Mouse (Mus musculus) mature B cell (primary cell): ENCODE data around the gene Slc25a34.

ENCODE experiments used
- in situ Hi-C: fragments of 300-500 bp; cut with MboI; formaldehyde crosslinking; loops from 2 replicates; pipeline ENCODE4 v1.14.3; 2019

Gene Slc25a34

DNA sequence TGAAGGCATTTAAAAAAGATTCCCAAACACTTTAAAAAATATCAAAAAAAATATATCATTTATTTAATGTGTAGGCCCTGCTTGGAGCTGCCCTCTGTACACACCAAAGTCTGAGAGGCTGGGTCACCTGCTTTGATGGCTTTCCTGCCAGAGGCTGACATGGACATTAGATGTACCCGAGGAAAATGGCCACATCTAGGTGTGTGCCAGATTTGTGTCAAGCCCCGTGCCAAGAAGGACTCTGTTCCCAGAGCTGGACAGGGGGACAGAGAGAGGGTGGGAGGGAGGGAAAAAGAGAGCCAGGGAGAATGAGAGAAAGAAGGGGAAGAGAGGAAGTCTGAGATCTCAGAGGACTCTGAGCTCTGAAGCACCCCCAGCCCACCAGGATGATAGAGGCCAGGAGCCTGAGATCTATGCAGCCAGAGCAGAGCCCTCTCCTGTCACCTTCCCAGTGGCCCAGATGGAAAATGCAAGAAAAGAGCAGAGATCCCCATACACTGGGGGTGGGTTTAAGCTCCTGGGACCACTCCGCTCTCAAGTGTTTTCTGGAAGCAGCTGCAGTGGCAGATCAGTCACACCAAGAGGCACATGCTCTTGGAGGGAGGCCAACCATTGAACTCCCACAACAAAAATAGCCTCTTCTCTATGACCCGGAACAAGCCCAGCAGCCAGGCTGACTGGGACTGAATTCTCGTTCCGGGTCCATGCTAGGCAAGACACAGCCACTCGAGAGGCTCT is 19.7 kb upstream of the Slc25a34 start:
- in situ Hi-C loops = no loop called here

DNA sequence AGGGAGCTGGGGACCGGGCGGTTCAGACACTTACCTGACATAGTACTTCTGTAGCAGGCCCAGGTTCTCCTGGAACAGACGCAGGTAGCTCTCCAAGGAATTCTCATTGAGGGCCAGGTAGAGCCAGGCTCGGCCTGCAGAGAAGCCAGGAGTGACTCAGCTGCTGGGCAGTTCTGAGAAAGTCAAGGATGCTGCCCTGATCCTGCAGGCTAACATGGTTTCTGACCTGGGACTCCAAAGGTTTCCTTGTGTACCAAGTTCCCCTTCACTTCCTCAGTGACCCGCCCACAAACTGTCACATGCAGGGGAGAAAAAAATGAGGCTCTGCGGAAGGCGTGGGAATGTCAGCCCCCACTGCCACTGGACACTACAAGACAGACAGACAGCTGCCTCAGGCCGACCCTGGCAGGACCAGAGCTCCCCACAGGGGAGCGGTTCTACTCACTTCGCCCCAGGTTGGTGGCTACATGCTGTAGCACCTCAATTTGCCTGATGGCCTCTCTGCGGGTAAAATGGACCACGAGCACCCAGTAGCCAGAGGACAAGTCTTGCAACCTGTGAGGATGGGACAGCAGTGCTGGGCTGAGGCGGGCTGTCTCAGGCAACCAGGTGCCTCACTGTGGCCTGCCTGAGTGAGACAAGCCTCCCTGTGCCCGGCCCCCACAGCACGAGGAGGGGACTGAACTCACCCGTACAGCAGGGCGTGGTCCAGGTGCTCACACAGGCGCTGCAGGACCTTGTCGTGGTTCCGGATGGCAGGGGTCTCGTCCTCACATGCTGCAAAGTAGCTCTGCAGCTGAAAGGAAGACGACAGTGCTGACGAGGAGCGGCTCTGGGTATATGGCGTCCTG is 18.6 kb upstream of the Slc25a34 start:
- in situ Hi-C loops = no loop called here

DNA sequence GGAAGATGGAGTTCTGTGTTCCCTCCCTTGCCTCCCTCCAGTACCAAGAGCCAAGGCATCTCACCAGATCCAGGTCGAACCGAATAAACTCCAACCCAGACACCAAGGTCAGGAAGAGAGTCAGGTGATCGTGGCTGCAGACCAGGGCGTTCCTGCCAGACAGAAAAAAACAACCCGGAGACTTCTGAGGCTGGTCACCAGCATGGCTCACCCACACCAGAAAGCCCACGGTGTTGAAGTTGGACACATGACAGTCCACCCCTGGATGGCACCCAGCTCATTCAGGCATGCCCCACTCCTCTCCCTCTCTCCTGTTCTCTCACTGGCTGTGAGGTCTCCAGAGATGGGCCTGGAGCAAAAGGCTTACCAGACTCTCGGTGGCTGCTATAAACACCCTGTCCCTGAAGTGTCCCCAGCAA is 17.7 kb upstream of the Slc25a34 start:
- in situ Hi-C loops = no loop called here

DNA sequence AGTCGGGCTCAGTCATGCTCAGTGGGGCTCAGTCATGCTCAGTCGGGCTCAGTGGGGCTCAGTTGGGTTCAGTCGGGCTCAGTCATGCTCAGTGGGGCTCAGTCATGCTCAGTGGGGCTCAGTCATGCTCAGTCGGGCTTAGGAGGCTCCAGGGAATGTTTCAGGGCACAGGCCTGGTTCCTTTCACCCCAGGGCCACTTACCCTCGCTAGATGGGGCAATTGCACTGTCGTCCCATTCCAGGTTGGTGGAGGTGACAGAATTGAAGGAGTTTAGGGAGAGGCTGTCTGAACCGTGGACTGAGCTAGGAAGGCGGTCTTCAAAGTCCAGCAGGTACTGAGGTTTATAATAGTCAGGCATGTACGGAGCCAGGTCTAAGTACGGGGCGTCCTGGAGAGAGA is 15.9 kb upstream of the Slc25a34 start:
- in situ Hi-C loops = no loop called here

DNA sequence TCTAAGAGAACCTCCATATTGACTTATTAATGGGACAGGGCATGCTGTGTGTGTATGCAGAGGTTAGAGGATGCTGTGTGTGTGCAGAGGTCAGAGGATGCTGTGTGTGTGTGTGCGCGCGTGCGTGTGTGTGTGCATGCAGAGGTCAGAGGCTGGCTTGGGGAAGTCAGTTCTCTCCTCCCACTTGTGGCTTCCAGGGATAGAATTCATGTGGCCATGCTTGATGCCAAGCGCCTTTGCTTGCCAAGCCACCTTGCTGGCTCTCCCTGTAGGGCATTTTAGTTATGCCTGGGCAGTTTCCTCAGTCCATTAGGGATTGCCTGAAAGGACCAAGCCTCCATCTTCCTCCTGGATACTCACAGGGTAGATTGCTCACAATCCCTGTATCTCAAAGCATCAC is 13.1 kb upstream of the Slc25a34 start:
- in situ Hi-C loops = no loop called here

DNA sequence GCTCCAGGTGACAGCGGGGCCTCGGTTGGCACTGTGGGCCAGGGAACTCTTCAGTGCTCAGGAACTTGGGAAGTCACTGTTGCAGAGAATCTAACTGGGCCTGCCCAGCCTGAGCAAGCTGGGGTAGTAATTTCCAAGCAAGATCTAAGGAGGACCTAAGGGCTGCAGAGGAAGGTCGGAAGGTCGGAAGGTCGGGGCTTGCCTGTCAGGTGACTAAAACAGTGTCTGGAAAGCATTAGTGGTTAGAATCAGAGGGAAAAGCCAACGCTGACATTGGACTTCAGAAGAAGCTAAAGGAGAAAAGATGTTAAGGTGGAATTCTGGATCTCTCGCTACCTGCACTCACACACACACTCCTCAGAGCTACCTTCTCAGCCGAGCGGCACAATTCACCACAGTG is 12.4 kb upstream of the Slc25a34 start:
- in situ Hi-C loops = no loop called here

DNA sequence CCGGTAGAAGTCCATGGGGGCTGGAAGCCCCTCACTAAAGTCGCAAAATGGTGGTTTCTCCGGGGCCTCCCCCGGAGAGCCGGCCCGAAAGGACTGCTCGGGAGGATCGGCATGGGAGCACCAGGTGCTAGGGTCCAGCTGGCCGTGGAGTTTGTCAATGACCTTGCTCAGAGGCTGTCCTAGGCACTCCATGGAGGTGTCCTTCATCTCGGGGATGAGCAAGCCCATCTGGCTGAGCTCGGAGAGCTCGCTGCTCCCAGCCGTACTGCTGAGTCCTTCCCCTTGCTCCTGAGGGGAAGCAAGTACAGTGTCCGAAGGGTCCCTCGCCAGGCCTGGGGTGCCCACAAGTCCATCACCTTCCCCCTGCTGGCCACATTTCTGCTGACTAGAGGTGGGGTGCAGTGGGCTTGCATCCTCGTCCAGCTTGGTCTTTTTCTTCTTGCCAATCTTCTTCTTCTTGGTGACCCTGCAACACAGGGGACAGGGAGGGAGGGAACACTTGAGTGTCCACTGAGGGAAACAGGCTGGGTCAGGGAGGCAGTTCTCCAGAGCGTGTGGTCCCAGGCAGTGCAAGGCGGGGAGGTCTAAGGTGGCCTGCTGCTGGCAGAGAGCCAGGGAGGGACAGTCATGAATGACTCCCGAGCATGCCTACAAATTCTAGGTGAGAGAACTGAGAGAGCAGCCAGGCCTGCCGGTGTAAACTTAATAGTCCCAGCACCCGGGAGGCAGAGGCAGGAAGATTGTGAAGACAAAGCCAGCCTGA is 8.7 kb upstream of the Slc25a34 start:
- in situ Hi-C loops = no loop called here

DNA sequence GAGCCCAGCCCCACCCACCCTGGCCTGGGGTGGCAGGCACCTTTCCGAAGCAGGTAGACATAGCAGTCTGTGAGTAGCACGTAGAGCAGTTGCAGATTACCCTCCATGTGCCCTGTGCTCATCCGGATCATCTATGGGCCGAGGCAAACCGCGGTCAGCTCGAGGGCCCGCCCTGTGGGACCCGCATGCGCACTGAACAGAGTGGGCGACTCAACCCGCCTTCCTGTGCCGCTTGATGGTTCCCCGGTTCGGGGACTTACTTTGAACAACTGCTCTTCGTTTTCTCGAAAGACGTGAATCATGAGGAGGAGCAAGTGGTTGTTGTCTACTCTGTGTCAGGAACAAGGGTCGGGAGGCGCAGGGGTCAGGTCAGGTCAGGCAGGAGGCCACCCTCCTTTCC is 7.6 kb upstream of the Slc25a34 start:
- in situ Hi-C loops = no loop called here

DNA sequence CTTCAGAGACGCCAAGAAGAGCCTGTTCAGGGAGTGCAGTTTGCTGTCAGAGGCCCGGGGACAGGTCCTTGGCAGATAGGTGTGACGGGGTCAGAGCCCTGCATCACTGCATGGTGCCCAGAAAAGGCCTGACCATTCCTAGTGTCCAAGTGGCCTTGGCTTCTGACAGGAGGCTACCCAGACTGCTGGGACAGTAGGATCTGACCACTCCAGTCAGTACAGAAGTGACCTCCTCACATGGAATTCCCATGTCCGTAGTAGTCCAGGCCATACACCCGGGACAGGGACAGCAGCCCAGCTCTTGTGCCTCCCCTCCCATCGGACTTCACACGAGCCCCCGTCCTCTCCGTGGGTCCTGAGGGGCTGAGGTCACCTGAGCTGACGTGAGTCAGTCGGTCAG is 6.4 kb upstream of the Slc25a34 start:
- in situ Hi-C loops = no loop called here

DNA sequence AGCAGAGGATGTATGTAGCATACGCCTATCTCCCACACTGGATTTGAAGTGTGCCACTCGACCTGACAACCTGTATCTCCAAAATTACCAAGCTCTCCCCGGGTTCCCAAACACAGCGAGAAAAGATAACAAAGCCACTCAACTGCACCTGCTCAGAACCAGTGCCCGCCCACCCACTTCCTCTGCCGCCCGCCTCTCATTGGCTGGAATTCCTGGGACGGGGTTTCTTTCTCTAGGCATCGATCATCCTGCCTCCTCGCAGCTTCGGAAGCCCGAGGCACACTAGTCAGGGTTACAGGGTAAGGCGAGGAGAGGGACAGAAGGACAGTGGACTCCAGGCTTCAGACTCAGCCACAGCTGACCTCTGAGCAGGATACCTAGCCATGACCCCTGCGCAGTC is 5.0 kb upstream of the Slc25a34 start:
- in situ Hi-C loops = no loop called here

DNA sequence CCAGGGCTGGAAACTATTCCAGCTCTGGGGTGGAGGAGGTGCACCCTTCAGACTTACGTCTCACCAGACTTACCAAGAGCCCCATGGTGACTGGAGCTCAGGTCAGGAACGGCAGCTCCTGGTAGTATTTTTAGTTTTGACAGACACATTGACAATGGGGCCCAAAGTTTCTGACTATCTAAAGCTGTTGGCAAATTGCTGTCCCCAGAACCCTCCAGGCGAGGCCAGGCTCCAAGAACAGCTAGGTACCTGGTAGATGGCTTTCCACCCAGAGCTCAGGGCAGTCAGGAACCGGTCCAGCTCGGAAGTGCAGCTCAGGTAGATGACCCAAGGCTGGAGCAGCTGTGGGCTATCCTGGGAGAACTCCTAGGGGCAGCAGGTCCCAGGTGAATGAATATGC is 3.9 kb upstream of the Slc25a34 start:
- in situ Hi-C loops = no loop called here

DNA sequence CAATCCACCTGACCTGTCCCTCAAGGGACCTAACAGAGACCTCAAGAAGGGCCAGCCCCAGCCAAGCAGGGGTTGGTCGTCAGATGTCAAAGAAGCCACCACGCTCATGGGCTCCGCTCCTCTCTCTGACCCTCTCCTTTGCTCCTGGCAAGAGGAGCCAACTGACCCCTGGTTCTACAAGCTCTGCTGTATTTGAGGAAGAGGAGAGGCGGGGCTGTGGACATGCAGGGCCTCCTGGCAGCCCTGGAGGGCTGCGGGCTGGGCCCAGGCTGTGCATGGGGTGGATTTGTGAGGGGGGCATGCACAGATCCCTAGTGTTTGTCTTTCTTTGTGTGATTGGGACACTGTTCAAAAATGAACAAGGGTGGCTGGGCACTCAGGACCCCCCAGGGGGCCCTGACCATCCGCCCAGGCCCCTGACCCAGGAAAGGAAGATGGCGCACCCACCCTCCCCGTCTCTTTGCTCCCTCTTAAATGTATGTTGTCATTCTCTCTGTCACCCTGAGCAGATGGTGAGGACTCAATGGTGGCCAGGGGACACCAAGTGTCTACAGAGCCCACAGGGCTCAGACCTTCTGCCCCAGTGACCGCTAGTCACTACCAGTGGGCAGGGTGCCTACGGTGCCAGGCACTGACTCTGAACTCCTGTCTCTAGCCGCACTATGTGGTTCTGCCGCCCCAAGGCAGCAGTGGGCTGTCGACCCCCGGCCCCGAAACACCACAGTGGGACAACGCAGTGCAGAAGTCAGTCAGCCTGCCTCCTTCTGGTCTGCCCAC is 2.3 kb upstream of the Slc25a34 start:
- in situ Hi-C loops = no loop called here

DNA sequence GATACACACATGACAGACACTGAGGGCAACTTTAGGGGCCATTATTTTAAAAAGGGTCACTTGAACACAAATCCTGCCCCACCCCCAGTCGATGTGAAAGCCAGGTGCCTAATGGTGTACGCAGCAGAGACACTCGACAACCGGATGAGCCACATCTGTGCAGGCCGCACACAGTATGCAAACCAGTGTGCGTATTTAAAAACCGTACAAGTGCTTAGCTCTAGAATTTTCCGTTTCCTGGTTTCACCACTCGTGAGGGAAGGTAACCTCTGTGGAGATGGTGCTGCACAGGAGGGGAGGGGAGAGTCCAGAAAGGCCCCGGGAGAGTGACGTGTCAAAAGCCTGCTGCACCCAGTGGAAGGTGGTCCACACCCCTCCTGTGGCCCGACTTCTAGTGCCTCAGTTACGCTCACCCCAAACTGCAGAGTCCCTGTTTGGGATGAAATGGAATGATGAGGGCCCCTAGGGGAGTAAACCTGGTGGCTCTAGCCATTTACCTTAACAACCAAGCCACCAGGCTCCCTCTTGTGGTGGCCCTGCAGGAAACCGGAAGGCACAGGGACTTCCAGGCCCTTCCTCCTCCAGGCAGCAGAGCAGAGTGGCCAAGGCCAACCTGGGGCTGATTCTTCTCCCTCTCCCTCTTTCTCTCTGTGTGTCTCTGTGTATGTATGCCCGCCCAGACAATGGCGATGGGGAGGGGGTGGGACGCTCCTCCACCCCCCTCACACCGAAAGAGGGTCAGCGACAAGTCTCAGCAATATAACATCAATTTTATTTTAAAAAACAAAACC is 1.6 kb upstream of the Slc25a34 start:
- in situ Hi-C loops = no loop called here

DNA sequence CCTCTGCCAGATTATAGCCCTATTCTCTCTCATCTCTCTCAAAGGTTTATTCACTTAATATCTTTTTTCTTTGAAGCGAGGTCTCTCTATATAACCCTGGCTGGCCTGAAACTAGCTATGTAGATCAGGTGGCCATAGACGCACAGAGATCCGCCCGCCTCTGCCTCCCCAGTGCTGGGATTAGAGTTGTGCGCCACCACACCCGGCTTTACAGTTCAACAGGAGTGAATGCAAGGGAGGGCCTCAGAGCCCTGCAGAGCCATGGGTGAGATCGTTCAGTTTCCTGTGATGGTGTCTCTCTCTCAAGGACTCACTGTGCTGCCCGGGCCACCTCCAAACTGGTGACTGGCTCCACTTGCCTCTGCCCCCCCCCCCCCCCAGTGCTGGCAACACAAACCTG is 513 bp upstream of the Slc25a34 start:
- in situ Hi-C loops = no loop called here

DNA sequence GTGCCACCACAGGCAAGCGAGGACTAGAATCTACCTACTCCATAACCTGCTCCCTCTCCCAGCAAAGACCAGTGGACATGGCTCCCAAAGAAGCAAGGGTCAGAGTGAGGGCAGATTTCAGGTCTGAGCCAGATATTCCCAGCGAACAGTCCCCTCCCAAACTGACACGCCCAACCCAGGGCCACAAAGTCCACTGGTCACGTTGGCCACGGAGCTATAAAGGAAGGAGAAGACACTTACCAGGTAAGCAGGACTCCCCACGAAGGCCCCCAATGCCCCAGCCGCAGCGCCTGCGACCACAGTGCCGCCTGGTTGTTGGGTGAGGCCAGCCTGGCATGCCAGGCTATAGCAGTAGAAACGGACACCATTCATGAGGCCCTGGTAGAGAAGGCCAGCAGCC is 584 bp downstream of the Slc25a34 start:
- in situ Hi-C loops = no loop called here

DNA sequence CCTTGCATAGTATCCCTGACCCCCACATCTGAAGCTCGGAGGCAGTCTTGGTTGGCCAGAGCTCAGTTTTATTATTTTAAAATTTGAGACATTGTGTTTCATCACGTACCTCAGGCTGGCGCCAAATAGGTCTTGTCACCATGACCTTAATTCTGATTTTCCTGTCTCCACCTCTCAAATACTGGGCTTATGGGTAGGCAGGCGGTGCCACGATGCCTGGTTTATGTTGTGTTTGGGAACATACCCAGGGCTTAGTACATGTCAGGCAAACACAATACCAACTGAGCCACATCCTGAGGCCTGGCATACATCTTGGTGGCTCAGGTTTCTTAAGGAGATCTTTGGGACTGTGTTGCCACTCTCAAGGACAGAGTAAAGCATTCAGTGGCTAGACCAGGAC is 1.0 kb downstream of the Slc25a34 start:
- in situ Hi-C loops = no loop called here

DNA sequence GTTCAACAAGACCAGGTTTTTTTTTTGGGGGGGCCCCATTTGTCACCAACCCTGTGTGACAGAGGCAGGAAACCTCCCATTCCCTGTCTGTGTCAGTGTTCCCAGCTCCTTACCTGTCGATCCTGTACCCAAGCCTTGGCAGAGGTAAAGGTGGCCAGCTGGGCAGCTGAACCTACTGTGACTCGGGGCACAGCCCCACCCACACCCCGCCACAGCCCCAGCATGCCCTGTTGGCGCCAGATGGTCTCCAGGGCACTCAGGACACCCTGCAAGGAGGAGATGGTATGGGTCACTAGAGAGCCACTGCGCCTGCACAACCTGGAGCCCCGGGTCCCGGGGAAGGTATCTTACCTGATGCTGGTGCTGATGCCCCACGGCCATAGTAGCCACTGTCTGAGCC is 1.5 kb downstream of the Slc25a34 start:
- in situ Hi-C loops = no loop called here

DNA sequence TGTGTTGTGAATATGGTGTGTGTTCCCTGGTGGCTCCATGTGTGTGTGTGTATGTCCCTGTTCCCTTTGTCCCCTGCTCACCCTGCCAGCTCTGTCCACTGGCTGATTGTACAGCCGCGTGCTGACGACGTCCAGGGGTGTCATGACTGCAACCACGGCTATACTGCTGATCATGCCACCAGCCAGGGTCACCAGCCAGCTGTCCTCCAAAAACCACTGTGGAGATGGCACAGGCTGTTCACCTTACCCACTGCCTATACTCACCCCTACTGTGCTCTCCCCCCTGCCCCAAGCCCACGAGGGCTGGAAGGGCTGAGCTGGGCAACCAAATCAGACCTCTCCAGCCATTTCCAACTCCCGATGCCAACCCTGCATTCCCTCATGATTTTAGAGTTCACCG is 2.3 kb downstream of the Slc25a34 start:
- in situ Hi-C loops = no loop called here

DNA sequence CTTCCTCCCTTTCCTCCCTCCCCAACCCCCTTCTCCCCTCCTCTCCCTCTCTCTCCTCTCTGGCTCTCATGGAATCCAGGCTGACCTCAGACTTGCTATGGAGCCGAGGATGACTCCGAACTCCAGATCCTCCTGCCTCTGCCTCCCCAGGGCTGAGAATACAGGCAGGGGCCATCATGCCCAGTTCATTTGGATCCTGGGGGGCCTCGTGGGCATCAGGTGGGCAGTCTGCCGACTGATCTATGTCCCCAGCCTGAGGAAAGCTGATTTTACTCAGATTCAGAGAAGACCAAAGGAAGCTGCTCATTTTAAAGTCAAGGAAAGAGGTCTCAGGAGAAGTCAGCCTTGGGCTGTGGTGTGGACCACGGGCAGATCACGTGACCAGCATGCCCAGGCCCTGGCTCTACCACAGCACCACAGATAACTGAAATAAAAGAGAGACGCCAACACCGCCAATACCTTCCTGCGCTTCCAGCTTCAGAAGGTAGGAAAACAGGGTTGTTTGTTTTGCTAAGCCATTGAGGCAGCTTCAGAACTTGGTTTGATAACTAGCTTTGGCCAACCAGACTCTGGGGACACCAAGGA is 4.2 kb downstream of the Slc25a34 start:
- in situ Hi-C loops = no loop called here

DNA sequence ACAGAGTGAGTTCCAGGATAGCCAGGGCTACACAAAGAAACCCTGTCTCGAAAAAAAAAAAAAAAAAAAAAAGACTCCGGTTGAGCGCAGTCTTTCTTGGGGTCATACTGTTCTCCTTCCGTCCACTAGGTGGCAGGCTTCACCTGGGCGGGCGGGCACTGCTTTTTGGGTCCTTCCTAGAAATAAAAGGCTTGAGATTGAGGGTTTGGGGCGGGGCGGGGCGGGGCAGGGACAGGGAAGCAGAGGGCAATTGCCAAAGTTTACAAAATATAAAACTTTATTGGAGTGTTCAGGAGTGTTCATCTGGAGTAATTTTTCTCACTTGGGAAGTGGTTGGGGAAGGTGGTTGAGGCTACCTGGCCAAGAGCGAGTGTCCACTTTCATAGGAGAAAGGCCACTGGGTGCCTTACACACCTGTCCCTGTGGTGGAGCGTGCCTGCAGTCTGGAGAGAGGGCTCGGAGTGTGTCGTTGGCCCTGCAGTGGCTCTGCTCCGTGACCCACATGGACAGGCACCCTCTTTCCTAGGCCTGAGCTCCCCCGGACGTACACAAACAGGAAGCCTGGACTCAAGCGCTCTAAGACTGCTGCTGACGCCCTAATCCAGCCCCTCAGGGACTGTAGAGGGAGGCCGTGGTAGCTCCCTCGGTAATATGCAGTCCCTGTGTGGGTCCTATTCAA is 4.9 kb downstream of the Slc25a34 start, which contains the start of gene Tmem82:
Gene Tmem82 (minus strand): TSS at position 69 of the 679 bp plus-strand sequence.
- in situ Hi-C loops = no loop called here
